Mouse (Mus musculus): Measurements from ENCODE around the gene Sh3gl3.
"Not testable (repeated sequence)": the region's sequence is repeated elsewhere in the genome, so short reads cannot be mapped to it uniquely, and the experiment has no call there.

The Sh3gl3 gene

DNA sequence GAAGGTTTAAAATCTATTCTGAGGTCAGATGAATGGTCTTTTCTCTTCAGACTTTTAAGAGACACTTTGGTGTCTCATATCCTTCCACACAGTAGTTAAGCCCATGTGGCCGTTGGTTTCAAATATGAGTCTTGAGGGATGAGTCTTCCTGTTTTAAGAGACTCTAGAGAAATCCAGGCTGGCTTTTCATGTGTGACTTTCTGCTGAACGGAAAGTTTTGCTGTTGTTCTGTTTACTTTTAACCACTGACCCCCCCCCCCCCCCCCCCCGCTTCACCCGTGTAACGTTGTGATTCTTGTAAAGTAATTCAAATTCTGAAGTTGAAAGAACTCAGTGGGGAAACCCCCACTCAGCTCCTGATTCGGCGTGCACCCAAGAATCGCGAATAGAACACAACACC is 61.8 kb downstream of the Sh3gl3 start:
- CTCF ChIA-PET = no interaction called here

DNA sequence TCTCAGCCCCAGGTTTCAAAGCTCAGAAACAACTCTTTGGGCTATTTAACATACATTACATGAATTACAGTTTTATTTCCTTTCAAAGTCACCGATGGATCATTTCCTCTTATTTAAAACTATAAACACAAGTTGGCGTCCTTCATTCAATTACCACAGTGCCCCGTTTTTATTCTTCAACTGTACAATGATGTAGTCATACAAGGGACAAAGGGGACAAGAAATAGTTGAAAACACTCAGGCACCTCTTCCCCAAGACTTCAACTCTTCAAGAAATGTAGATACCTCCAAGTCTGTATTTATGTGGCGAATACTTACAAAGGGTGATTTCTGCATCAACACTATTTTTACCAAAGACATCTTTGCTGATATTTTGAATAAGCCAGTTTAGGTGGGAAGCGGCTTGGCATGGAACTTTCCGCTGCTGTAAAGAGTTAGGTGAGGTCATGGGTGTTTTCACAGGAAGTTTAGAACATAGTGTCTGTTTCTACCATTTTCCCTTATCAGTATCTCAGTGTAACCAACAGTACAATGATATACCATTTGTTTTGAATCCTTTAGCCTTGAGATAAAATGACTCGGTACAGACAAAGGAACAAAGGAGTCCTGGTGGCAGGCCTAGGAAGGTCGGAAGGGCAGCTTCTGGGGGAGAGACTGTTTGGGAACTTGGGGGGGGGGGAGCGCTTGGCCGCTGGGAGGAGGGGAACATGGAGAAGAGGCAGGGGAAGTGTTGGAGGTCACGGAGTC is 62.7 kb downstream of the Sh3gl3 start:
- CTCF ChIA-PET = interaction anchor here (0.6 kb wide), 1 partner anchor 410 kb away, joined by 3 read pairs; no protein-coding TSS in a partner anchor

DNA sequence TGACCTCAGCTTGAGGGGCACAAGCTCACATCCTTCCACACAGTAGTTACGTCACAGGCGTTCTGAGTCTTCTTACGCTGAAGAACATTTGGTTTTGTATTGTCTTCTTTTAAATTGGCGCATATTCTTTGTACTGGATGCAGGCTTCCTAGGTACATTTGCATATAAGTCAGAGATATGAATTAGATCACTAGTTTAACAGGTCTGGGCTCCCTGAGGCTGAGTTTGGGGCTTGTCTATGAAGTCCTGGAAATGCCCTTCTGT is 63.2 kb downstream of the Sh3gl3 start:
- CTCF ChIA-PET = no interaction called here

DNA sequence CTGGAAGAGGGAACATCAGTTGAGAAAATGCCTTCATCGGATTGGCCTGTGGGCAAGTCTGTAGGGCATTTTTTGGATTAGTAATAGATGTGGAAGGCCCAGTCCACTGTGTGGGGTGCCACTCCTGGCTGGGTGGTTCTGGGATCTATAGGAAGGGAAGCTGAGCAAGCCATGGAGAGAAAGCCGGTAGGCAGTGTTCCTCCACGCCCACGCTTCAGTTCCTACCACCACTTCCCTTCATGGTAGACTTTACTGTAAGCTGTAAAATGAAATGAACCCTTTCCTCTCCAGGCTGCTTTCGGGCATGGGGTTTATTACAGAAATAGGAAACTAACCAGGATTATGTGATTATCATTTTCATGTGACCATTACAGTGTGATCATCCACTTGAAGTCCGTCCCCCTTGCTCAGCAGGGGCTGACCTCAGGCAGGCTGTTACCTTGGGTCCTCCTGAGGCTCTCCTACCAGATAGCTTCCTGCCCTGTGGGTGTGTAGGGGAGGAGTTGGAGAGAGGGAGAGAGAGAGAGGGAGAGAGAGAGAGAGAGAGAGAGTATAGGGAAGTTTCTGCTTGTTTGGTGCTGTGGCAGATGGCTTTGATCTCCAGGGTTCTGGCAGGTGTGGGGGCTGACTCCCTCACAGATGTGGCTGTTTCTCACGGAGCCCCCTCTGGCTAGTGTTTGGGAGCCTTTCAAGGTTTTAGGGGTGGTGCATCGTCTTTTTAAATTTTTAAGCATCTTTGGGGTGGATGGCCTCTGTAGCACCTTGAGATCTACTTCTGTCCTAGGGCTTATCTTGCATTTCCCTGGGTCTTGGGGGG is 67.0 kb downstream of the Sh3gl3 start:
- CTCF ChIA-PET = no interaction called here

DNA sequence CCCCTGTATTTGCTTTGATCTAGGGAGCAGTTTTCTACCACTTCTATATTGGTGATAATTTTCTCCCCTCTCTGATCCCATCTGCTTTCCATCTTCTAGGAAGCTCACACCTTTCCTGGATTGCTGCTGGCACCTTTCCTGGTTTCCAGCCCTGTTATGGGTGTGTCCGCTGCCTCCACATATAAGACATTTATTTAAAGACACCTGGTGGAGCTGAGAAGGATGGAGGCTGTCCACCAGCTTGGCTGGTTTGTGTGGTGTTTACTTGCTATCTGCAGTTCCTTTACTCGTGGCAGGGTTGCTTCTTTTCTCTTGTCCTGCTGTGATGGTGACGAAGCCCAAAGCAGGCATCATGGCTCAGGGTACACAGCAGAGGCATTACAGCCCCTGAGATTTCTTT is 71.1 kb downstream of the Sh3gl3 start:
- CTCF ChIA-PET = no interaction called here

DNA sequence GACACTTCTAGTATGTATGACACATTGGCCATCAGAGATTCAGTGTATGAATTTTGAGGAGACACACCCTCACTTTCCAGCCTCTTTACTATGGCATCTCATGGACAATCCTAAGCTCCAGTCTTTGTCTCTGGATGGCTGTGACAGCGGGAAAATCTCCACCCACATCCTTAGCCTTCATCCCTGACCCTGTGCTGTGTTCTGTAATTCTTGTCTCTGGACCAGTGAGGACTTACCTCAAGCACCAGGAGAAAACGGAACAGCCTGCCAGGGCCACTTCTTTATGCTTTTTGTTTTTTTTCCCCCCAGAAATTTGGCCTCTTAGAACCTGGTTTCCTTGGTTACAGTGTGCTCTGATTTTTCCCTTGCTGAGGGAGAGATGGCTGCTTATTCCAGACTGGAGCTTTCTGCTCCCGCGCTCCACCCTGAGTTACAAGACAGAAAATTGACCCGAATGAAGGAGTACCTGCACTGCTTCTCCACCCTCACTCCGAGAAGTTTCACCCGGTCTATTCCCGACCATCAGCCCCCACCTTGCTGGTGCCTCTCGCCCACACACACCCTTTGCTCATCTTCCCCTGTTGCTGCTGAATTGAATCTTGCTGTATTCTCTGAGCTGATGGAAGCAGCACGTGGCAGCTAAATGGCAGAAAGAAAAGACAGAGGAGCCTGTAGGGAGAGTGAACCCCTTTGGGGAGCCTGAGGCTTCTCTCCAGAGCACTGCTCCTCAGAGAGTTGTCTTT is 75.5 kb downstream of the Sh3gl3 start:
- CTCF ChIA-PET = no interaction called here

DNA sequence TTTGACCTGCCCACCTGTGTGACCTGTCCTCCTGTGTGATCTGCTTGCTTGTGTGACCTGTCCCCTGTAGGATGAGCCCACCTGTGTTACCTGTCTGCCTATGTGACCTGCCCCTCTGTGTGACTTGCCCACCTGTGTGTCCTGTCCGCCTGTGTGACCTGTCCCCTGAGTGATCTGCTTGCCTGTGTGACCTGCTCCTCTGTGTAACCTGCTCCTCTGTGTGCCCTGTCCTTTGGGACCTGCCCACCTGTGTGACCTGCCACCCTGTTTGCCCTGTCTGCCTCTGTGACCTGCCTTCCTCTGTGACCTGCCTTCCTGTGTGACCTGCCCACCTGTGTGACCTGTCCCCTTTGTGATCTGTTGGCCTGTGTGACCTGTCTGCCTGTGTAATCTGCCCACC is 79.7 kb downstream of the Sh3gl3 start:
- CTCF ChIA-PET = no interaction called here

DNA sequence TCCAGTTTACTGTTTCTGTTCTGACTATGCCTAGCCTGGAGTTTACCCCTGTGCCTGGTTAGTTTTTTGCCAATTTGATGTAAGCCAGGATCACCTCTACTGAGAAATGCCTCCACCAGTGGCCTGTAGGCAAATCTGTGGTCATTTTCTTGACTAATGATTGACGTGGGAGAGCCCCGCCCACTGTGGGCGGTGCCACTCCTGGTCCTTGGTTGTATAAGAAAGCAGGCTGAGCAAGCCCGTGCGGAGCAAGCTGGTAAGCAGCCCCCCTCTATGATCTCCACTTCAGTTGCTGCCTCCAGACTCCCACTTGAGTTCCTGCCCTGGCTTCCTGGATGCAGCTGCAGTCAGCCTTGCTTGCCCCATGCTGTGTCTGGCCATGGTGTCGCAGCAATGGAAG is 83.3 kb downstream of the Sh3gl3 start:
- CTCF ChIA-PET = no interaction called here

DNA sequence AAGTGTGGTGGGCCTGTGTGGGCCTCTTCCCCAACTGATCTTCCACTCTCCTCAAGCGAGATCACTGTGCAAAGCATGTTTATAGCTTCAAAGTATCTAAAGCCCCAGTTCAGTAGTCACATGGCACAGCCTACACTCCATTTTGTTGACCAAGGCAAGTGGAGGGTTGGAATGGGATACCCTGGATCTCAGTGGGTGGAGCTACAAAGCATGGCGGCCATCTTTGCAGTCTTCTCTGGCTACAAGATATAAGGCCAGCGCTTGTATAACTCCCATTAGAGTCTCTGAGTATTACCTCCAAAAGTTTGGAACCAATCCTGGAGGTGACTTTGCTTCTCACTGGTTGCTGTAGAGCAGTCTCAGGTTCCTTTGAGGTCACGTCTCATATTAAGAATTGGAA is 83.9 kb downstream of the Sh3gl3 start:
- CTCF ChIA-PET = no interaction called here

DNA sequence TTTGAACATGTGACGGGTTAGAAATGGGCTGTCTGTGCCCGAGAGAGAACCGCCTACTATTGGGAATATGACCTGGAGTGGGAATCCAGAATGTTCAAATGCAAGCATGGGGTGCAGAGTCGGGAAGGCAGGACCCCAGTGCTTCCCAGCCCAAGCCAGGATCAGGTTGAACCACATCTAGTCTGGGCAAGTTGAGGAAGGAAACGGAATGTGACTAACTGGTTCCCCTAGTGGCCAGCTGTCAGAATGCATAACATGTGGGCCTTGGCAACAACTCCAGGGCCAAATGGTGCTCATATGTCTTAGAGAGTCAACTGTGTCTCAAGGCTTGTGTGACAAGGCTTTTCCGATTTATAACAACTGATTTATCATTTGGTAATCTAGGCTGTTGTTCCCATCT is 86.6 kb downstream of the Sh3gl3 start:
- CTCF ChIA-PET = interaction anchor here (1.6 kb wide), 1 partner anchor 300 kb away, joined by 3 read pairs; no protein-coding TSS in a partner anchor

DNA sequence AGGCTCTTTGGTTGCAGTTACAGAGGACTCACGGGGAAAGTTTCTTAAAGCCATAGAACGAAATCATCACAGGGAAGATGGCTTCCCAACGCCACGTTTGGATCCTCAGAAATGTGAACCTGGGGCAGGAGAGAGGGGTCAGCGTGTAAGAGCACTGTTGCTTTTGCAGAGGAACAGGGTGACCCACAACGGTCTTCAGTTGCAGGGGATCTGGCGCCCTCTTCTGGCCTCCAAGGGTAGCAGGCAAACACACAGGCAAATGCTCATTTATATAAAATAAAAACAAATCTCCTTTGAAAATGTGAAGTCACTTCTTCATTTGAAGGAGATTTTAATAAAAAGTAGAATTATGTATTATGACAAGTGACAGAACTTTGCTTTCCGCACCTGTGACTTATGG is 89.5 kb downstream of the Sh3gl3 start:
- CTCF ChIA-PET = no interaction called here

DNA sequence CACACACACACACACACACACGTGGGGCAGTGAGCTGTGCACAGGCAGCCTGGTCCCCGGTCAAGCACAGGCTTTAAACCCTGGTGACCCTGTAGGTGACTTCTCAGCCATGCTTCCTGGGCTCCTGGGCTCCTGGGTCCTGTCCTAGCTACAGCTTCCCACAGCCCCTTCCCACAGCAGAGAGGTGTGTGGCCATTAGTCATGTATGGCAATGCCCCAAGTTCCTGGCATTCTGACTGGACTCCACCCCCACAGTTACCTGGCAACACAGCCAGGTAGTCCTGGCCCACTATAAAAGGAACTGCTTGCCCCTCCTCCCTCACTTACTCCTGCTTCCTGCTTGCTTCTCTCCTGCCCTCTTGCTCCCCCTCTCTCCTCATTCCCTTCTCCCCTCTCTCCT is 90.5 kb downstream of the Sh3gl3 start:
- CTCF ChIA-PET = no interaction called here

DNA sequence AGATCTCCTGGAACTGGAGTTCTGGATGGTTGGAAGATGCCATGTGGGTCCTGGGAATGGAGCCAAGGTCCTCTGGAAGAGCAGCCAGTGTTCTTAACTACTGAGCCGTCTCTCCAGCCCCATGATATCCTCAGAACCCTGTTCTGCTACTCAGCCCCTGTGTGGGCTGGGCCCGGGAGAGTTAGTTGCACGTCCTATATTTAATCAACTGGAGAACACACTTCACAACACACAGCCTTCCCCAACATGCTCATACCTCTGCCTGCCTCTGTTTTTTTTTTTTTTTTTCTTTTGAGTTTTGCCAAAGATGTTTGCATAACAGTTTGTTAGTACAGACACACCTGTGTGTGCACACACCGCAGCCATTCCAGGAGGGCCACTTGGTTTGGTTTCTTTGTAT is 91.7 kb downstream of the Sh3gl3 start:
- CTCF ChIA-PET = no interaction called here

DNA sequence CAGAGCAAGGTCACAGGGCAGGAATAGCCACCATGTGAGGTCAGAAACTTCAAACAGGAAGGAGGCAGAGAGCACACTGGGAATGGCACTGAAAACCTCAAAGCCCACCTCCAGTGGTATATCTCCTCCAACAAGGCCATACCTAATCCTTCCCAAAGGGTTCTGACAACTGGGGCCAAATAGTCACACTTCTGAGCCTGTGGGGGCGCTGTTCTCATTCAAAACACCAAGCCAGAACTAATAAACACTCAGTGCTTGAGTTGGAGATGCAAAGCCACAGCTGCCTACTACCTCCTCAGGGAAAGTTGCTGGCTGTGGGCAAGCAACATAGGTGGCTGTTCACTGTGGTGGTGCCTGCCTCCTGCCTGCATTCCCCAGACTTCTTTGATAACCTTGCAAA is 96.3 kb downstream of the Sh3gl3 start:
- CTCF ChIA-PET = no interaction called here

DNA sequence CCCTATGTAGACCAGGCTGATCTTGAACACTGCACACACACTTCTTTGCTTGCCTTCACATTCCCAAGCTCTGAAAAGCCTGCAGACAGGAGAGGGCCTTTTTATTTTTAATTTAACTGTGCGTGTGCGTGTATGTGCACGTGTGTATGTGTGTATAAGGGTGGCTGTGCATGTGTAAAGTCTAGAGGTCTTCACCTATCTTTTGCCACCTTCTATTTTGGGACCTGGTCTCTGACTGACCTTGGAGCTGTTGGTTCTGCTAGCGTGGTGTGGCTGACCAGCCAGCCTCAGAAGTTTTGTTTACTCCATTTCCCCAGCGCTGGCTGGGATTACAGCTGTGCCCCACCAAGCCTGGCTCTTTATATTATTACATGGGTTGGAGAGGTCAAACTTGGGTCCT is 98.1 kb downstream of the Sh3gl3 start:
- CTCF ChIA-PET = no interaction called here

DNA sequence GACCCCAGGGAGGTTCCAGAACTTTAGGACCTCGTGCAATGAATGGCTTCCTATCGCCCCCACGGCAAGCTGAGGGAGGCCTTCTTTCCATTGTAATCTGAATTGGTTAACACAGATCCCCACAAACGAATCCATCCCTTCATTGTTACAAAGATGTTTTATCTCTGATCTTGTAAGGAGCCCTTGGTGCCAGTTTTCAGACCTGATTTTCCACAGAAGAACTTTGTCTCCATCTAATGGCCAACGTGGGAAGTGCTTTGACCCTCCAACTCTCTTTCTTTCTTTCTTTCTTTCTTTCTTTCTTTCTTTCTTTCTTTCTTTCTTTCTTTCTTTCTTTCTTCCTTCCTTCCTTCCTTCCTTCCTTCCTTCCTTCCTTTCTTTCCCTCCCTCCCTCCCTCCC is 99.2 kb downstream of the Sh3gl3 start:
- CTCF ChIA-PET = not testable (repeated sequence)

DNA sequence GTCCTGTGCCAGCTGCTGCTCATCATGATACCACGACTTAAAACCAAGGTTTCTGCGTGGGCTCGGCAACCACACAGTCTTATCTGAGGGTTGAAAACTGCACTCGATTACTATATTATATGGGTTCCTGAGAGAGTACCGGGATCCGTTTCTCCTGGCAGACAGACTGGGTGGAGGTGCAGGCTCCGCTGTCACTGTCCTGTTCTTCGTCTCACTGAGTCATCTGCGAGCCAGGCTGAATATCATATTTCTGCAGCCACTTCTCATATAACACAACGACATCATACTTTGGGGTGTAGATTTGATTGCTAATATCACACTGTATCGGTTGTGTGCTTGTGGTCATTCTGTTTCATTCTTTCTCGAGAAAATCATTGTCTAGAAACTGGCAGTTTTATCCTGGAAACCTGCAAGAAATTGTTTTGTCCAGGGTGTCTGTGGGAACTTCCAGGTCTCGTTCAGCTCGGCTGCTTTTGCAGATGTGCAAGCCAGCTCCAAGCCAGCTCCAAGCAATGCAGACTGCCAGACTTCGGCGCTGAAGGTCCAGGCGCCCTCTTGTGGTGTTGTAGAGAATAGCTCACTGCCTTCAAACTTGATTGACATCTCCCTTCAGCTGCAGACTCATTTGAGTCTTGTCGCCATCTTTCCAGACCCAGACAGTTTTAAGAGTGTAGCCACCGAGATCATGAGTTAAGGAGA is 100.5 kb downstream of the Sh3gl3 start:
- CTCF ChIA-PET = interaction anchor here (0.6 kb wide), 1 partner anchor 1111 kb away, joined by 8 read pairs; no protein-coding TSS in a partner anchor

DNA sequence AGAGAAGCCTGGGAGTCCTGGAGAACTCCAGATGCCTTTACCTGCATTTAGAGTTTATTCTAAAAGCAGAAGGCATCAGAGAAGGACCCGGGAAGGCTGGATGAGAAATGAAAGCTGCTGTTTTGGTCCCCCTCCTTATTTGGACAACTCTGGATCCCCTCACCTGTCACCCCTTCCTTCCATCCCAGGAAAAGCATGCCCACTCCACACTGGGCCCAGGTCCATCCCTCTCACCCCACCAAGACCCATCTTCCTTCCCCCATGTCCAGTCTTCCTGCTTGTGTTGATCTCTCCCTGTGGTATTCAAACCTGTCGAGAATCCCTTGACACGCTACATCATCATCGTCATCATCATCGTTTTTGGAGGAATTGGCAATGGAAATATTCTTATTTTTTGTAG is 101.3 kb downstream of the Sh3gl3 start:
- CTCF ChIA-PET = no interaction called here

DNA sequence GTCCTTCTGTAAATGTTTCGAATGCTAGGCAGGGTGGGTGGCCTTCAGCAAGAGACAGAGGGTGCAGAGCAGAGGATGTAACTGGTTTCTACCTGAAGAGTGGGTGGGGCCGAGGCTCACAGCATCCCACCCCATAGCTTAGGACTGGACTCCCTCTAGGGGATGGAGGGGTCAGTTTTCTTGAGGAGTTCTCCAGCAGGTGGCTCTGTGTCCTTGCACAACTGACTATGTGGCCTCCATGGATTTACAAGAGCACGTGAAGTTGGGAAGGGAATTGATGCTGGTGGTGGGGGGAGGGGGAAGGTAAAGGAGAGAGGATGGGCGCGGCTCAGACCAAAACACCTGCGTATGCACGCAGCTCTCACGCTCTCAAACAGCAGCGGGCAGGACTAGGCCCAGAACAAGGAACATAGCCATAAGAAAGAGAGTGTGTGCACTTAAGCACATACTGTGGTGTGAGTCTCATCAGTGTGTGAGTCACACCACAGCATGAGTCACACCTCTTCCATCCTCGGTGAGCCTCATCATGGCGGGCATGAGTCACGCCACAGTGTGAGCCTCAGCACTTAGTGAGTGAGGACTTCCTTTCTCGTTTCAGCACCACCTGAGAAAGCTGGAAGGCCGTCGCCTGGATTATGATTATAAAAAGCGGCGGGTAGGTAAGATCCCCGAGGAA is 102.0 kb downstream of the Sh3gl3 start:
- CTCF ChIA-PET = no interaction called here

DNA sequence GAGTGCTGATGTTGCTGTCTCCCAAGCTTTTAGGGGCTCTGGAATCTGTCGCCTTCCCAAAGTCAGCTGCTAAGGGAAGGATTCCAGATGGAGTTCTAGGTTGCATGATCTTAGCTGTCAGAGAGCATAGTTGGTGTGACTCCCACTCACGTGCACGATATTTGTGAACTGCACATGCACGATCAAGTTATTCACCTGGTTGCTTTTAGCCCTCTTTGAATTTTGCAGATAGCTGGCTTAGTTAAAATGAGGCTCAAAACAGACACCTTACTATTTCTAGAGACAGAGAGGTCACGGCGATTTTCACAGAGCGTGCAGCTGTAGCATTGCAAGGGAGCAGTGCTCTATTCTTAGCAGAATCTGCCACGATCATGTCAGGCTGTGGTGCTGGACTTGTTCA is 108.4 kb downstream of the Sh3gl3 start:
- CTCF ChIA-PET = no interaction called here

DNA sequence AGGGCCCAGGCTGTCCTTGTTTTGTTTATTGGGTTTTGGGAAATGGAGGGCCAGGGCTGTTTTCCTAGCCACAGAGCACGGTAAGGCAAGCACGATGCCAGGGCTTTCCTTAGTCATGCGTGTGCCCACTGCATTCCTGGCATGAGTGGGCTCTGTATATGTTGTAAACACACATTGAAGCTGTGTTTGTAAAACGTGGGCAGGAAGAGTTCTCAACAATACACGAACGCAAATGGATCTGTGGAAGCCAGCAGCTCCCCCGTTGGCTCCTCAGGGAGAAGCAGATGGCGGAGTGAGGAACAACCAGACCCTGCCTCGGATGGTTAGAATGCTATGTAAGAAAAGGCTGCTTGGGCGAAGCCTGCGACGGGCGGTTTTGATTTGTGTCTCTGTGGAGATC is 108.8 kb downstream of the Sh3gl3 start:
- CTCF ChIA-PET = no interaction called here

DNA sequence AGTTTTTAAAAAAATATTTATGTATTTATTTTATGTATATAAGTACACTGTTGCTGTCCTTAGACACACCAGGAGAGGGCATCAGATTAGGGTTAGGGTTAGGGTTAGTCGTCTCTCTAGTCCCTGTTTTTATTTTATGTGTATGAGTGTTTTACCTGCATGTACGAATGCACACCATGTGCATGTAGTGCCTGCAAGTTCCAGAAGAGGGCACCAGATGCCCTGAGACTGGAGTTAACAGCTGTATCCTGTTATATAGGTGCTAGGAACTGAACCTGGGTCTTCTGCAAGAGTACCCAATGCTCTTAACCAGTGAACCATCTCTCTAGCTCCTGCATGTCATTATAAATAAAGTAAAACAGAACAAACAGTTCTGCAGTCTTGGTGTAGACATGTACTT is 113.6 kb downstream of the Sh3gl3 start:
- CTCF ChIA-PET = no interaction called here
